Mouse (Mus musculus): ENCODE measurements around the gene Zfp143. TPM values are rescaled to one million over a fixed set of nuclear protein-coding genes. Genes with fewer than 3 reads are reported as not detected.
A peak's percentile ranks its signal among the peaks of the same experiment; 100 is the strongest.
"Not testable (repeated sequence)": the region's sequence is repeated elsewhere in the genome, so short reads cannot be mapped to it uniquely, and the experiment has no call there.

Gene Zfp143
- polyA plus RNA-seq, 1 experiment from 2014 or later = 23.9 TPM

GRCm38 (mm10) chr7:110096332-110096731 lies 35.3 kb downstream of the Zfp143 start:
- H3K36me3 ChIP-seq (ENCODE audit: insufficient read depth) = peaks cover 61% of the 10 kb centered on the region
- H3K27ac ChIP-seq (ENCODE audit: low read depth) = peak overlapping the region; percentile 55; the same call in 1 of the 2 replicates
- no peaks in the 10 kb centered on the region for H3K27me3 ChIP-seq (ENCODE audit: insufficient read depth, low read length)
- no peaks in the 10 kb centered on the region for H3K9me3 ChIP-seq (ENCODE audit: low read depth, low read length)
- ATAC-seq (ENCODE audit: insufficient read depth) = no peak
- no peak for DNase-seq
- TF ChIP-seq CTCF (IDR thresholded peaks at IDR 0.05; ENCODE audit: low read depth) = no peak
- no peak overlapping the region for H3K4me2 ChIP-seq
- 78% methylated on average over 4 of the region's 4 CpGs for WGBS
- no peak overlapping the region for H3K4me3 ChIP-seq (ENCODE audit: low read depth, low read length)
- peaks cover 5% of the 10 kb centered on the region; the same call in 1 of the 2 replicates for H3K4me1 ChIP-seq (ENCODE audit: insufficient read depth)
- H3K9ac ChIP-seq = no peak overlapping the region

DNA sequence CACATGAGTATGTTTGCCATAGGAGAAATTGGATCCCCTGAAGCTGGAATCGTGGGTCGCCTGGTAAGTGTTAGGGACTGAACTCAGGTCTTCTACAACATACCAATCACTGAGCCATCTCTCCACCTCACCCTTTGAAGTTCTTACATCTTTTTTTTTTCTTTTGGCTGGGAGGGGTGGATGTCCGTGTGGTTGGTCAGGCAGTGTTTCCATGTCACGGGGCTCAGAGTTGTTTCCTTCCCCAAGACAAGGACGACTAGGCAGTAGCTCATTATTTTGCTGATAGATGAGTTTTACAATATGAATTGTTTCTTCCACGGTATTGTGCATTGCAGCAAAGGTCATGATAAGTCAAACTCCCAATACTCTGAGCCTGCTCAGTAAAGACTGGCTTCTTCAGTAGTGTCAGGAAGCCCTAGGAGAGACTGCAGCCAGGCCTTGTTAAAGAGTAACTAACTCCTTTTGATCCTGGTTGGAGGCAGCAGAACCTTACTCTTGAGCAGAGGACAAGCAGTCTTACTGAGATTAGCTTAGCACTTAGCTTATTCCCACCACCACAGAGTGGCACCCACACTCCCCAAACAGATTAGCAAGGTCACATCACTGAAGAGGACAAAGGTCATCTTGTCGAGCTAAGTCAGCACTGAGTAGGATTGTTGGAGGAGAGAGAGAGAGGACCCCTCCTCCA lies 36.2 kb downstream of the Zfp143 start:
- peaks cover 52% of the 10 kb centered on the region for H3K36me3 ChIP-seq (ENCODE audit: insufficient read depth)
- peak overlapping the region; percentile 65 for H3K27ac ChIP-seq (ENCODE audit: low read depth)
- H3K4me3 ChIP-seq (ENCODE audit: low read depth, low read length) = no peak overlapping the region
- no peaks in the 10 kb centered on the region for H3K27me3 ChIP-seq (ENCODE audit: insufficient read depth, low read length)
- DNase-seq (no peak), ATAC-seq (ENCODE audit: insufficient read depth) (0 out of 2 replicates have a peak, but pooled peaks have one; percentile 33)
- H3K4me1 ChIP-seq (ENCODE audit: insufficient read depth) = peaks cover 5% of the 10 kb centered on the region; the same call in 1 of the 2 replicates
- H3K4me2 ChIP-seq = no peak overlapping the region
- 35% methylated on average over 7 of the region's 7 CpGs for WGBS
- no peak for TF ChIP-seq CTCF (IDR thresholded peaks at IDR 0.05; ENCODE audit: low read depth)
- no peaks in the 10 kb centered on the region for H3K9me3 ChIP-seq (ENCODE audit: low read depth, low read length)
- no peak overlapping the region for H3K9ac ChIP-seq

DNA sequence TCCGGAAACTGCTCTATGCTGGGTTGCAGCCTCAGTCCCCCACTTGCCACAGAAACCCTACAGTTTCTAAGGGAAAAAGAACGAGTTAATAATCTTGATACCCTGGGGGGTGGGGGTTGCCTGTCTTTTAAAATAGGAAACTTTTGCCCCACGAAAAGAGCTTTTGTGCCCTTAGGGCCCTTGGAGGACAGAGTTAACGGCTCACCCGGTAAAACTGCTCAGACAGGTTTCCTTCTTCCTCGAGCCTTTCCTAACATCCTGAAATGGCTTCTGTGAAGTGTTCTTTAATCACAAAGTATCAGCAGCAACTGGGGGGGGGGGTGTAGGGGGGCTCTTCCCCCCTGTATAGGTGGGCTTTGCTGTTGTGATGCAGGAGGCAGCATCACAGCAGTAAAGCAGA lies 39.8 kb downstream of the Zfp143 start:
- Histone ChIP-seq H3K27ac (ENCODE audit: low read depth) (peak overlapping the region; percentile 84), H3K9ac (no peak overlapping the region), H3K36me3 (ENCODE audit: insufficient read depth) (peaks cover 16% of the 10 kb centered on the region), H3K9me3 (ENCODE audit: low read depth, low read length) (no peaks in the 10 kb centered on the region), H3K4me1 (ENCODE audit: insufficient read depth) (peaks cover 5% of the 10 kb centered on the region; the same call in 1 of the 2 replicates), H3K4me2 (peak overlapping the region; percentile 33; the same call in 1 of the 2 replicates), H3K4me3 (ENCODE audit: low read depth, low read length) (no peak overlapping the region), H3K27me3 (ENCODE audit: insufficient read depth, low read length) (no peaks in the 10 kb centered on the region)
- ATAC-seq (ENCODE audit: insufficient read depth) (peak; percentile 28; the same call in 1 of the 2 replicates), DNase-seq (peak; percentile 65)
- no peak for TF ChIP-seq CTCF (IDR thresholded peaks at IDR 0.05; ENCODE audit: low read depth)
- 45% methylated on average over 6 of the region's 6 CpGs for WGBS

GRCm38 (mm10) chr7:110101266-110101665 lies 40.2 kb downstream of the Zfp143 start:
- Histone ChIP-seq H3K4me1 (ENCODE audit: insufficient read depth) (peaks cover 5% of the 10 kb centered on the region; the same call in 1 of the 2 replicates), H3K9me3 (ENCODE audit: low read depth, low read length) (no peaks in the 10 kb centered on the region), H3K4me3 (ENCODE audit: low read depth, low read length) (no peak overlapping the region), H3K27ac (ENCODE audit: low read depth) (peak overlapping the region; percentile 84), H3K9ac (no peak overlapping the region), H3K27me3 (ENCODE audit: insufficient read depth, low read length) (no peaks in the 10 kb centered on the region), H3K4me2 (peak overlapping the region; percentile 33; the same call in 1 of the 2 replicates), H3K36me3 (ENCODE audit: insufficient read depth) (peaks cover 12% of the 10 kb centered on the region; the same call in 1 of the 2 replicates)
- TF ChIP-seq CTCF (IDR thresholded peaks at IDR 0.05; ENCODE audit: low read depth) = no peak
- WGBS = 63% methylated on average over 5 of the region's 5 CpGs
- DNase-seq (no peak), ATAC-seq (ENCODE audit: insufficient read depth) (peak; percentile 52; the same call in 1 of the 2 replicates)

- TF ChIP-seq CTCF (IDR thresholded peaks at IDR 0.05; ENCODE audit: low read depth) = no peak
- Histone ChIP-seq H3K27me3 (ENCODE audit: insufficient read depth, low read length) (no peaks in the 10 kb centered on the region), H3K9me3 (ENCODE audit: low read depth, low read length) (no peaks in the 10 kb centered on the region), H3K27ac (ENCODE audit: low read depth) (no peak overlapping the region), H3K36me3 (ENCODE audit: insufficient read depth) (no peaks in the 10 kb centered on the region), H3K4me3 (ENCODE audit: low read depth, low read length) (no peak overlapping the region), H3K4me1 (ENCODE audit: insufficient read depth) (peaks cover 11% of the 10 kb centered on the region; the same call in 1 of the 2 replicates), H3K9ac (no peak overlapping the region), H3K4me2 (no peak overlapping the region)
- 82% methylated on average over 5 of the region's 5 CpGs for WGBS
- no peak for ATAC-seq (ENCODE audit: insufficient read depth)
- DNase-seq = no peak
Measured at GRCm38 (mm10) chr7:110105041-110105440, 44.0 kb downstream of the Zfp143 start.

DNA sequence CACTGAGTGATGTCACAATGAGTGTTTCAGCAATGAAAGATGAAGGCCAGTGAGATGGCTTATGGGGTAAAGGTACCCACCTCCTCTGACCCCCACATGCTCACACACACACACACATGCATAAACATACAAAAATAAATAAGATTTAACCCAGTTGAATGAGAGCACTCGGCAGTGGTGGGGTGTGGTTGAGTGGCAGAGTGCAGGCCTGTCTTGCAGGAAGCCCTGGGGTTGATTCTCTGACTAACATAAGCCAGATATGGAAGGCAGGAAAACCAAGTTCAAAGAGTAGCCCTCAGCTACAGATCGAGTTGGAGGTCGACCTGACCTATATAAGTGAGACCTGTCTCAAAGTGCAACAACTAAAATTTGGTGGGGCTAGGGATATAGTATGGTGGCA lies 45.6 kb downstream of the Zfp143 start:
- Histone ChIP-seq H3K9me3 (ENCODE audit: low read depth, low read length) (no peaks in the 10 kb centered on the region), H3K36me3 (ENCODE audit: insufficient read depth) (no peaks in the 10 kb centered on the region), H3K27me3 (ENCODE audit: insufficient read depth, low read length) (no peaks in the 10 kb centered on the region), H3K4me1 (ENCODE audit: insufficient read depth) (0 out of 2 replicates have a peak, but pooled peaks cover 9% of the 10 kb centered on the region), H3K4me3 (ENCODE audit: low read depth, low read length) (no peak overlapping the region), H3K27ac (ENCODE audit: low read depth) (no peak overlapping the region), H3K4me2 (no peak overlapping the region), H3K9ac (no peak overlapping the region)
- DNase-seq (no peak), ATAC-seq (ENCODE audit: insufficient read depth) (no peak)
- TF ChIP-seq CTCF (IDR thresholded peaks at IDR 0.05; ENCODE audit: low read depth) = no peak
- WGBS = 46% methylated on average over 3 of the region's 3 CpGs

DNA sequence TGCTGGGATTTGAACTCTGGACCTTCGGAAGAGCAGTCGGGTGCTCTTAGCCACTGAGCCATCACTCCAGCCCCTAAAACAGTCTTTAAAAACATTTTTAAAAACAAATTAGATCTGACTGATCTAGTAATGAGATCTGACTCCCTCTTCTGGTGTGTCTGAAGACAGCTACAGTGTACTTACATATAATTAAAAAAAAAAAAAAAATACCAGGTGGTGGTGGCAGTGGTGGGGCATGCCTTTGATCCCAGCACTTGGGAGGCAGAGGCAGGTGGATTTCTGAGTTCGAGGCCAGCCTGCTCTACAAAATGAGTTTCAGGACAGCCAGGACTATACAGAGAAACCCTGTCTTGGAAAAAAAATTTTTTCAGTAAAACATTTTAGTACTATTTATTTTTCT lies 47.5 kb downstream of the Zfp143 start:
- WGBS = 86% methylated on average over 3 of the region's 3 CpGs
- ATAC-seq (ENCODE audit: insufficient read depth); H3K9me3 ChIP-seq (ENCODE audit: low read depth, low read length); H3K4me1 ChIP-seq (ENCODE audit: insufficient read depth); DNase-seq; H3K9ac ChIP-seq; H3K36me3 ChIP-seq (ENCODE audit: insufficient read depth); H3K4me3 ChIP-seq (ENCODE audit: low read depth, low read length); H3K27me3 ChIP-seq (ENCODE audit: insufficient read depth, low read length): not testable (repeated sequence)
- peak overlapping the region; percentile 80; the same call in 1 of the 2 replicates for H3K27ac ChIP-seq (ENCODE audit: low read depth)
- peak overlapping the region; percentile 56; the same call in 1 of the 2 replicates for H3K4me2 ChIP-seq
